Mouse (Mus musculus) CH12.LX (cell line): Measurements from ENCODE around the gene Ccdc194.

Source experiments
- BHLHE40 ChIP-seq: IDR thresholded peaks from 2 replicates; pipeline ENCODE4 v1.6.1; 2011; ENCODE audit warnings: mild to moderate bottlenecking, low read depth, low read length, improper control_type of control experiment
- CTCF ChIP-seq, 2 experiments: IDR thresholded peaks in 1 of 2; conservative IDR thresholded peaks in 1 of 2; 2 replicates each; pipeline ENCODE4 v1.5.1; 2011 to 2012; ENCODE audit warnings: low read depth in 2 of 2, low read length in 2 of 2, improper control_type of control experiment in 1 of 2, inconsistent platforms in 1 of 2, mild to moderate bottlenecking in 1 of 2, moderate library complexity in 1 of 2
- ELF1 ChIP-seq: IDR thresholded peaks from 2 replicates; pipeline ENCODE4 v1.6.1; 2014; ENCODE audit warnings: low read depth, mild to moderate bottlenecking, inconsistent platforms, low read length, improper control_type of control experiment
- EP300 ChIP-seq: IDR thresholded peaks from 2 replicates; pipeline ENCODE4 v1.6.1; 2011; ENCODE audit warnings: low read length, improper control_type of control experiment
- GABPA ChIP-seq: IDR thresholded peaks from 2 replicates; pipeline ENCODE4 v1.6.1; 2012; ENCODE audit warnings: low read depth, low read length, improper control_type of control experiment, inconsistent platforms; ENCODE audit not compliant: insufficient replicate concordance
- KAT2A ChIP-seq: IDR thresholded peaks from 2 replicates; pipeline ENCODE4 v1.6.1; 2012; ENCODE audit warnings: low read length, improper control_type of control experiment, inconsistent platforms; ENCODE audit not compliant: insufficient replicate concordance
- MAZ ChIP-seq: IDR thresholded peaks from 2 replicates; pipeline ENCODE4 v1.6.1; 2012; ENCODE audit warnings: low read depth, mild to moderate bottlenecking, inconsistent platforms, low read length, improper control_type of control experiment, moderate library complexity
- MEF2A ChIP-seq: IDR thresholded peaks from 2 replicates; pipeline ENCODE4 v1.6.1; 2014; ENCODE audit warnings: low read depth, mild to moderate bottlenecking, inconsistent platforms, low read length, improper control_type of control experiment, borderline replicate concordance
- NRF1 ChIP-seq: IDR thresholded peaks from 2 replicates; pipeline ENCODE4 v1.6.1; 2014; ENCODE audit warnings: low read depth, mild to moderate bottlenecking, inconsistent platforms, low read length, improper control_type of control experiment, moderate library complexity
- POLR2A ChIP-seq: IDR thresholded peaks from 2 replicates; pipeline ENCODE4 v1.6.1; 2011; ENCODE audit warnings: low read depth, mild to moderate bottlenecking, improper control_type of control experiment, low read length
- RAD21 ChIP-seq: IDR thresholded peaks from 2 replicates; pipeline ENCODE4 v1.6.1; 2011; ENCODE audit warnings: low read depth, mild to moderate bottlenecking, low read length, improper control_type of control experiment, moderate library complexity
- RCOR1 ChIP-seq: conservative IDR thresholded peaks from 2 replicates; pipeline ENCODE4 v1.6.1; 2012; ENCODE audit warnings: low read depth, mild to moderate bottlenecking, inconsistent platforms, low read length, improper control_type of control experiment
- USF1 ChIP-seq: IDR thresholded peaks from 2 replicates; pipeline ENCODE4 v1.6.1; 2014; ENCODE audit warnings: low read depth, mild to moderate bottlenecking, inconsistent platforms, low read length, improper control_type of control experiment
- ZNF384 ChIP-seq: IDR thresholded peaks from 2 replicates; pipeline ENCODE4 v1.6.1; 2012; ENCODE audit warnings: low read depth, low read length, improper control_type of control experiment, inconsistent platforms

DNA sequence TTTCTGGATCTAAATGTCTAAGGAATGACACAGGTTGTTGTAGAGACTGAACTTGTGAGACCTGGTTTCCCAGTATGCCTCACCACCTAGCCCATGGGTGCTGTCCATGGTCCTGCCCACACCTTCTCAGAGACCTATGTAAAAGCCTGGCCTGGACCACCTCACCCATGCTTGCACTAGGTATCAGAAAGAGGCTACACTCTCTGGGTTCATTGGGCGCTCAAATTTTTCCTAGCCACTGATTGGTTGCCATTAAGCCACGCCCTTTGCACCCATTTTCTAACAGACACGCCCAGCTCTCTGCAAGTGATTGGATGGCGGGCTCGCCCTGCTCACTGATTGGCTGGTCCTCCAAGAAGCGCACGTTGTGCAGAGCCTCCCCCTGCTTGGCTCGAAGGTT, 41.6 kb downstream of the Ccdc194 start:
- TF ChIP-seq POLR2A (no peak), USF1 (no peak), CTCF (conservative IDR thresholded peaks at IDR 0.05 in 1 of 2, IDR thresholded peaks at IDR 0.05 in 1 of 2; ENCODE audit: low read depth in 2 of 2, low read length in 2 of 2) (no peak), RAD21 (no peak), EP300 (no peak), BHLHE40 (no peak), ELF1 (no peak), KAT2A (no peak), RCOR1 (no peak), NRF1 (no peak), GABPA (no peak), MEF2A (no peak), MAZ (no peak), ZNF384 (no peak)
